Mouse (Mus musculus) spleen, adult 12 weeks (tissue): ENCODE measurements around the gene Rreb1.

Experiments used
- DNase-seq: peaks from one replicate; pipeline ENCODE4 v3.0.0; 2022; ENCODE audit warnings: low spot score

The Rreb1 gene

DNA sequence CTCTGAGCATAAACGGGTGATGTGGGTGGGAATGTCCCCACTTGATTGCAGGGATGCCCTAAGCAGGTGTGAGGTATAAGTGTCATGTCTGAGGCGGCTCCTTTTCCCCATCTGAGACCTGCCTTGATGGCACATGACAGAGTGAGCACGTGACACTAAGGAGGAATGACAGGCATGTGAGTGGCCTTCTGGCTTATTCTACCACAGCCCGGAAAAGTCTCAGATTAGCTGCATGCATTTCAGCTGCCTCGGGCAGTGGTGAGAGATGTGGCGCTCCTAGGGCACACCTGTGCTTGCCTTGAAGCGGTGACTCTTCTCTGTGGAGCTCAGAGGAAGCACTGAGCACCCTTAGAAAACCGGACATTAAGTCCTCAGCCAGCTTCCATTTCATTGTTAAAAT lies 167.2 kb downstream of the Rreb1 start:
- no peak for DNase-seq

DNA sequence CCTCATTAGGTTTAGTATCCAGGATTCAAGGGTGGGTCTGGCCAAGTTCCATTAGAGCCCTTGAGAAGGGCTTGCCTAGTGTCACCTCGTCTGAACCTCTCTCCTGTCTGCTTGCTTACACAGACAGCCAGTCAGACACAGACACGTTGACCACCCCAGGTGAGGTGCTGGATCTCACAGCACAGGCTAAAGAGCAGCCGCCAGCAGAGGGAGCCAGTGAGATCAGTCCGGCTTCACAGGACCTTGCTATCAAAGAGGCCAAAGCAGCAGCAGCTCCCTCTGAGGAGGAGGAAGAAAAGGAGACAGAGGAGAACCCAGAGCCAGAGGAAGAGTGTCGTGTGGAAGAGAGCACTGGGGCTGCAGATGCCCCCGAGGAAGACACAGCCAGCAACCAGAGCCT lies 168.5 kb downstream of the Rreb1 start:
- DNase-seq: peak; percentile 63

DNA sequence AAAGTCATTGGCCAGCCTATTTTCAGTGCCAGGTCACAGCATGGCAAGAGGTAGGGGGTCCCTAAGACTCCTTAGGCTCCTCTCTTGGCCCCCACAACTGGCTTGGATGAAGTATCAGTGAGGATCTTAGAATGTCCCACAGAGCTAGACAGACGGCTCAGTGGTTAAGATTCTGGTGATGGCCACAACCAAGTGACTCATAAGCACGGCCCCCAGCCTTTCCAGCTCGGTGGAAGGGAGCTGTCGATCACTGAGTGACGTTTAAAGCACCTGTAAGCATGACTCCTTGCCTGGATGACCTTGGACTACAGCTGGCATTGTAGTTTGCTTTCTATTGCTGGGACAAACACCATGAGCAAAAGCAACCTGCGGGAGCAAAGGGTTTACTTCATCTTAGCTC lies 174.8 kb downstream of the Rreb1 start:
- DNase-seq: no peak

DNA sequence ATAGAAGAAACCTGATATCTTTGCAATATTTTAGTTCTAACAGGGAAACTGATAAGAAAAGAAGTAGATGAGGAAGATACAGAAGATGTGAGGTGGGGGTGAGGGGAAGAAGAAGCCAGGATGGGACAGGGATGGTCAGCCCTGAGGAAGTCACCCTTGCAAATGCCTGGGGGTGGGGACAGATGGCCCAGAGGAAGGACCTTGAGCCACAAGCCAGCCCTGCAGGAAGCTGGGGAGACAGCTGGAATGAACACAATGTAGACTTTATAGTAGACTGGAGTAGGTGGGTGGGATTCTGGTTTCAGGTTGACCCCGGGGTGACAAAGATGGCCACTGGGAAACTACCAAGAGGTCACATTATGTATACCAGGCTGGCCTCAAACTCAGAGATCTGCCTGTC lies 176.1 kb downstream of the Rreb1 start:
- no peak for DNase-seq

DNA sequence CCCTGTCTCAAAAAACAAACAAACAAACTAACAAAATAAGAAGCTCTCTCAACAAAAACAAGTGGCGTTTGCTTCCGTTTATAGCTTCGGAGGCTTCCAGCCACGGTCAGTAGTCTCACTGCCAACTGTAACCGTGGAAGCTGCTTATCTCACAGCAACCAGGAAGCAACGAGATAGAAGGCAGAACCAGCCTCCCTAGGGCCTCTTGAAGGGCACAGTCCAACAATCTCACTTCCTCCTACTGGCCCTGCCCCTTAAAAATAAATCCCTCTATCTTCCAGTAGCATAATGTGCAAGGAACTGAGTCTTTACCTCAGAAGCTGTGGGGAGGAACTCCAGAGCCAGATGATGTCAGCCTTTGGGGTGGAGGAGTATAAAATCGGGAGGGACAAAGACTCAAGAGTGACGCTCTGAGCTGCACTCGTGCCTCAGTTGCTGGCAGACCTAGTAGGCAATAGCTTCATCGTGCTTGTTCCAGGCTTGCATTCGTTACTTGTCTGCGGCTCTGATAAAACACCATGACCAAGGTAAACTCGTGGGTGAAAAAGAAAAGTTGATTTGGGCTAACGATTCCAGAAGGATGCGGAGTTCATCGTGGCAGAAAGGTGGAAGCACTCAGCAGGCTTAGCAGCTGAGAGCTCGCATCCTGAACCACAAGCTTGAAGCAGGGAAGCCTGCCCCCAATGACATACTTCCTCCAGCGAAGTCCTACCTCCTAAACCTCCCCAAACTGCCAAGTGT lies 180.5 kb downstream of the Rreb1 start:
- DNase-seq: no peak

DNA sequence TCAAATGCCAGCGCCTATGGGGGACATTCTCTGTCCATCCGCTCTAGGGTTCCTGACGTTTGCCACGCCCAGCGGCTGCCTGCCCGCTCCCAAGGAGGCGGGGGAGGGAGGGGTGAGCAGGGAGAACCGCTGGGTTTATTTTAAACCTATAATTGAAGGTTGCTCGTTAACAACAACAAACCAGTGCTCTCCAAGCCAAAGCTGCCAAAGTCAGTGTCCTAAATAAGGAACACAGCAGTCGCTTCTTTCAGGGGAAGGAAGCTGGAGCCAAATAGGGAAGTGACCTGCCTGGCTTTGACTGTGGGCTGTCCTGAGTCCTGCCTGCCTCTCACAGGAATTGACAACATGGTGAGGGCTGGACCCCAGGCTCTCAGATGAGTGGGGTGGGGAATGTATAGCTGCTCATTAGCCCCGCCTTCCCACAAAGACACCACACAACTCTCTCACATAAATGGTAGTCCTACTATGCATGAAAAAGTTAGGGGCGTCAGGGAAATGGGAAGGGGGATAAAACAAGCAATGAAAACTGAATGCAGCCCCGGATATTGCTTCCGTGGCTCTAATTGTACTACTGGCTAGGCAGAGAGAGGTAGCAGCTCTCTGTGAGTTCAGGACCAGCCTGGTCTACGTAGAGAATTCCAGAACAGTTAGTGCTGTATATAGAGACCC lies 181.2 kb downstream of the Rreb1 start:
- DNase-seq: no peak

DNA sequence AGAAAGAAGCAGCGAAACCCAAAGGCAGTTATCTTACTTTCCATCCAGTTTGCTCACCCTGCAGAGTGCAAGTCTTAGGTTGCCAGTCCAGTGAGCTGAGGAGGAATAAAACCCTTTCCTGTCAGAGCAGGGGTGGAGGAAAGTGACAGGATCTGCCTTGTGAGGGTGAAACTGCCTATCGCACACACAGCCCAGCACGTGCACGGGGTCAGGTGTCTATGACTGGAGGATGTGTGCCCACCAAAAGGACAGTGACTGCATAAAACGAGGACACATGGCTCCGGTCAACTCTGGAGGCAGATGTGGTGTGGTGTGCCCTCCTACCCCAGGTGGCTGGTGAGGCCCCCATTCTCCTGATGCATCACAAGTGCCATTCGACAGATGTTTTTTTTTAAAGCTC lies 181.7 kb downstream of the Rreb1 start:
- DNase-seq: no peak

DNA sequence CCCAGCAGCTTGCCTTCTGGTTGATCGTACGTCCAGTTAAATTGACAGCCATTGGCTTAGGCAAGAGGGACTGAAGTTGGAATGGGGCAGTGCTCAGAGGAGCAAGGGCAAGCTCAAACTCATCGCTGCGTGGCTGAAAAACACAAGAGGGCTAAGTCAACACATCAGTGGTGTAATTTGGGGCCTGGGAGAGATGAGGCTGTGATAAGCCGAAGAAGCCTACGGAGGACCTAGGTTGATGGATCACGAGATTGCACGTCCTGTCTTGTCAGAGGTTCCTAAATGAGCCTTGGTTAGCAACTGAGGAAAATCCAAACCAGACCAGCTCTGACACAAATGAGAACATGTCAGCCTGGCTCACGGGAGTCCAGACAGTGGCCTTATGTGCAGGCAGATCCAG lies 184.3 kb downstream of the Rreb1 start:
- no peak for DNase-seq

DNA sequence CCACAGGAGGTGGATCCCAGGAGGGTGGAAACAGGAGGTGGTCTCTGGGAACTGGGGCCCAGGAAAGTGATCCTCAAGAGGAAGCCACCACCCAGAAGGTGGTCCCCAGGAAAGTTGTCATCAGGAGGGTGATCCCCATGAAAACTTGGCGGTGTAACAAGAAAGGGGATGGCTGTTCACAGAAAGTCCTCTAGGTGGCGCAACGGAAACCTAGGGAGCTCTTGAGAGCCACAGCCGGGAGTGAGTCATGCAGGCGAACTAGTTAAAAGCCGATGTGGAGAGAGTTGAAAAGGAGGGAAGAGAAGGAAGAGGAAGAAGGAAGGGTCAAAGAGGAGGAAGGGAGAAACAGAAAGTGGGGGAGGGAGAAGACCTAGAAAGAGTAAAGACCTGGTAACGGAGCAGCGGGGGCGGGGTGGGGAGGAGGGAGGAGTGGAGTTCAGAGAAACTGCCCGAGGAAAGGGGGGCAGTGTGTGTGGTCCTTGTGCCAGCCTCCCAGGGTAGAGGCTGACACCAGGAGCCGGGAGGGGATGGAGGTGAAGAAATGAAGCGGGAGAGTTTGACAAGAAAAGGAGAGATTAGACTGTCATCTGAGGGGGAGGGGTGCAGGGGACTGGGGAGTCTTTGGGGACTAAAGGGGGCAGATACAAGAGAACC lies 185.3 kb downstream of the Rreb1 start:
- DNase-seq: peak; percentile 60

DNA sequence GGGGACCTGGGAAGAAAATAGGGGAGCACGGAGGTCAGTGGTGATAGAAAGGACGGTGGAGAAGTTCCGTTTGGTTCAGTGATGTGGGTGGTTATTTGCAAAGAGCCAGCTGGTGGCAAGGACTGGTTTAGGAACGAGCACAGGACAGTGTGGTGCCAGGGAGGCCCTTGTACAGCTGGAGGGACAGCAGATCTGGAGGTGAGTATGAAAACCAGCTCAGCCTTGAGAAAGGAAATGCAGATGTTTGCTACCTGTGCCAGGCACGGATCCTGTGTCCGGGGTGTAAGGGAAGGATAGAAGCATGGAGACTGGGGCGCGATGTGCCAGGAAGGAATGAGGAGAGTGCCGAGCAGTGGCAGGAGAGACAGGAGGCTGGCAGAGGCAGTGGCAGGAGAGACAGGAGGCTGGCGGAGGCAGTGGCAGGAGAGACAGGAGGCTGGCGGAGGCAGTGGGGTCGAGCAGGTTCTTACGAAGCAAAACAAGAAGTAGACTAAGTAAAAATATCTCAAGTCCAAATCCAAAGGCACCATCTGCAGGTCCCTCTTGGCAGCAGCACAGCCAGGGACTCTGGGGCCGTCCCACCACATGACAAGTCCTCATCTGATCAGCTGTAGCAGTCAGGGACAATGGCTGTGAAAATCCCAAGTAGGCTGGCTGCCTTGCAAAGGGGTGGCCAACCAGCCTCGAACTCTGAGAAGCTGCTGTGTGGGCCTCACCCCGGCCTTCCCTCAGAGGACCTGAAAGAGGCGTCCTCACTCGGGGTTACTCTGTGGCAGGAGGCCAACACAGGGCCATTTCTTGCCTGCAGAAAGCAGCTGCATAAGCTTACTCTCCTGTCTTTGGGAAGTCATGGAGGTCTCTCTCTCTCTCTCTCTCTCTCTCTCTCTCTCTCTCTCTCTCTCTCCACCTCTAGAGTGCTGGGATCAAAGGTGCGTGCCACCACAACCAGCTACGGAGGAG lies 186.2 kb downstream of the Rreb1 start:
- no peak for DNase-seq

DNA sequence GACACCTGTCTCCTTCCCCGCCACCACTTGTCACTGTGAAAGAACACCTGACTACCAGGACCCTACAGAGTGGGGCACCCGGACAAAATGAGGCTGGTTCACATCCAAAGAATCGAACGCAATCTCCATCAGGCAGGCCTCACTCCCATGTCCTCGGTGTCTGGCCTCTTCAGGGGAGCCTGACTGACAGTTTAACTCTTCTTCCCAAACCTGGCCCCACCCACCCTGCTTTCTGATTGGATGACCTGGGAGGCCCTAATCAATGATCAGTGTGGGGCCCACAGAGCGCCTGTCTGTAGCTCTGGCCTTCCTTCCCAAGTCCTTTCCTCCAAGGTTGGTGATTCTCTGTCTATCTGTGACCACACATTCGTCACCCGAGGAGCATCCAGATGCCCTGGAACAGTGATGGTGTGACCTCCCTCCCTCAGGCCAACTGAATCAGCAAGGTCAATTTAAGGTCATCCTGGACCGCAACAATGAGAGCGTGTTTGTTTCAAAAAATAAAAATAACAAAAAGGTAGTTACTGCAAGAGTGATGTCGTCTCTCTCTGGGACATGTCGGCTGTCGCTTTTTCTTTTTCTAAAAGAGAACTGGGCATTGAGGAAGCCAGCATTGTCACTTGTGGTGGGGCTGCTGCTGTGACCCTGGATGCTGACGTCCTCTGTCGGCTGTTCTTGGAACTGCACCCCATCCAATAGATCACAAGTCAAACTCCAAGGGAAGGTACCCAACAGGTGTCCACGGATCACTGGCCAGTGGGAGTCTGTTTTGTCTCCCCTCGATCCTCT lies 187.1 kb downstream of the Rreb1 start:
- DNase-seq: no peak

DNA sequence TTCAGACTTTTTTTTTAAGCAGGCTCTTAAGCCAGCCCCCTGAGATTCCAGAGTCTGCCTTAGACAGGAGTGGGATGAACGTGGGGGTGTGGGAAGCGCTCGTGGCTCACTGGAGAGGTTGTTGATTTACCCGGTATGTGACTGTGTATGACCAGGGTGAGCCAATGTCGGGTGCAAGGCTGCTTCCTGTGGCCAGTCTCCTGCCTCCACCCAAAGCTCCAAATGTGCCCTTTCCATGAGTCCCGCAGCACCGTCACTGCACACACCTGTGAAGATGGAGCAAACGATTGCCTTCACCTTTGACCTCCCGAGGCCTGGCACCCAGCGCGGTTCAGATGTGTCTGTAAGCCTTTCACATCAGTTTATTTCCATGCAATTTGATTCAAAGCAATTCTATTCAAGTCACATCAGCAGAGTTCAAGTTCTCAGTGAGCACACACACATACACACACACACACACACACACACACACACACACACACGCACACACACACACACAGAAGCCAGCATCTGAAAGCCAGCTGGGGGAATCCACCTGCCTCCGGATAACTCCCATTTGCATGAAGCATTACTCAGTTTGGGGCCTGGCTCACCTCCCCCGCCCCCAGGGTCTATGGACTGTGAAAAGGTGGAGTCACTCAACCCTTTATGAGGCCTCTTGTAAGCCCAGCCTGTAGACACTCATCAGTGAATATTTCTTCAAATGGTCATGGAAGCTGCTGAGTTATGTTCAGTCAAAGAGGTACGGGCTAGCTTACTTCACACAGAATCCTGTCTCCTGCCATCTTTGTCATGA lies 188.3 kb downstream of the Rreb1 start:
- no peak for DNase-seq

DNA sequence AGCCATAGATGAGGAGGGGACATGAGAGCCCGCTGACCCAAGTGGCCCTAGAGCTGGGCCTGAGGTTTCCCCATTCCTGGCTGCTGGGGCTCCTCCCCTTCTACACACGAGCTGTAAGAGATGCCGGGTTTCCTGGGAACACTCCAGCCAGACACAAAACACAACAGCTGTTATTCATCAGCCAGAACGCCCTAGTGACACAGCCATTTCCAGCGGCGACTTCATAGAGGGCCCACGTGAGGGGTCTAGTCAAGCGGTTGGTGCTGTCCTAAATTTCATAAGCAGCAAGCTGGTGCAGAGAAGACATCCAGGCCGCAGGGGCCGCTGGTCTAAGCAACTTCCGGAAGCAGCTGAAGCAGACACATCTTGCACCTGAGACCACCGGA lies 188.8 kb downstream of the Rreb1 start:
- DNase-seq: no peak

DNA sequence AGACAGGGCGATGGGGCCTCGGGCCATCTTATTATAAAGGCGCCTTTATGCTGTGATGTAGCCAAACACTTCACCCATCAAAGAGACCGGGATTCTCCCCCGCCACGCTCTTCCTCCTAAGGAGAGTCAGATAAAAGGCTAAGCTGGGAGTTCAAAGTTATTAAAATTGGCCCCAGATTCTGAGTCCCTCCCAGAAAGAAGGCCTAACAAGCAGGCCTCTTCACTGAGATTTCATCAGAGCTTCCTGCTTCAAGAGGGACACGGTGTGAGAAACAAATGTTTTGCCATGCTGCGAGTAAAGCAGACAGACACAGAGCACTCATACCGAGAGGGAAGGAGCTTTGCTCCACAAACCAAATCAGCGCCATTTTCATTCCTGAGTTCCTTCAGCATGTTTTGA lies 189.4 kb downstream of the Rreb1 start:
- no peak for DNase-seq

DNA sequence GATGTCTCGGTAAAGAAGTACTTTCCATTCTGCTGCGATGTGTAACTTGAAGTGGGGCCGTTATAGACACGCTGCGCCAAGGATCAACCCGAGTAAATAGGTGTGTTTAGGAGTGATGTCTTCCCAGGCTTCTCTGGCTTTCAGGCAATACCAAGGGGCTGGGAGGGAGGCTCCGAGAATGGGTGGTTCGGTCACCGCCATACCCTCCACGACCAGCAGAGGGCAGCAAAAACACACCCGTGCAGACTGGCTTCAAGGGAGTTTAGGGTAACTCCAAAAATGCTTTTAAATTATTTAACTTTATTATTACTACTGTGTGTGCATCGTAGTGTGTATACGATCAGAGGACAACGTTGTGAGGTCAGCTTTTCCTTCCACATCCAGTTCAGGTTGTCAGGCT lies 191.1 kb downstream of the Rreb1 start:
- peak; percentile 76 for DNase-seq

DNA sequence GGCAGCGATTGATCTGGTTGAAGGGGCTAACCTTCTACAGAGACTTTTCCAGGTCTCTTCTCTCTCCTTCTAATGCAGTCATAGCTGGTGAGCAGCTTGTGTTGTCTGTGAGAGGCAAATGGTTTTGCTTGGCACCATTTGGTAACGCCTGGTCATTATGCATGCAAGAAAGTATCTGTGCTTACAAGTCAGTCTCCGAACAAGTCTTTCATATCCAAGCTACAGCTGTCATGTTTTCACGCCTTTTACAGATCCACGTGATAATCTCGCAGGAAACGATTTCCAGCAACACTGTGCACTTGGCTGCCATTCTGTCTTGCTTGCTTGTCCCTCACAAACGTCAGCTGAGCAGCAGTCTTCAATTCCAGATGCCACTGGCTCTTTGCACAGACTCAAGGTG lies 191.8 kb downstream of the Rreb1 start:
- DNase-seq: no peak

DNA sequence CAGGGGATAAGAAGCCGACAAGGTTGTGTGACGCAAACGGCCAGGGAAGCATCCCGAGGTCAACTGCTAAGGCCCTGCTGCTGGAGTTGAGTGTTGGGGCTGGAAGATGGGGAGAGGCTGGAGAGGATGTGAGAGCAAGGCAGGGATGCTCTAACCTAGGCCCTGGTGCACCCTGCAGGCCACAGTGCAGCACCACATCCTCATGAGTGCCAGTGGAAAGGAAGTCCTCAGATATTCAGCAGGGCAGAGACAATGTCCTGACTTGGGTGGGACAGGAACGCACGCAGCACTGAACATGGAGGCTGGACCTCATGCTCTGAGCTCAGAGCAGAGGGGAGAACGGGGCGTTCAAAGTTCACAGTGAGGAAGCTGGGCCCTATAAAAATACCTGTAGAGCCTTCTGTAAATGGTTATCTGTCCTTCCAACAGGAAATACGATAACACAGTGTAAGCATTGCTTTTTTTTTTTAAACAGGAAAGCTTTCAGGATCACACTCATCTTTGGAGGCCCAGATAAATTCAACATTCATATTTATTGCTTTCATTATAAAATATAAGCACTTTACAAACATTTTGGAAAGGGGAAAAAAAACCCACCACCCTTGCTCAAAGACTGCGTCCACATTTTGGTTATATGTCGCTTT lies 192.8 kb downstream of the Rreb1 start:
- DNase-seq: no peak

DNA sequence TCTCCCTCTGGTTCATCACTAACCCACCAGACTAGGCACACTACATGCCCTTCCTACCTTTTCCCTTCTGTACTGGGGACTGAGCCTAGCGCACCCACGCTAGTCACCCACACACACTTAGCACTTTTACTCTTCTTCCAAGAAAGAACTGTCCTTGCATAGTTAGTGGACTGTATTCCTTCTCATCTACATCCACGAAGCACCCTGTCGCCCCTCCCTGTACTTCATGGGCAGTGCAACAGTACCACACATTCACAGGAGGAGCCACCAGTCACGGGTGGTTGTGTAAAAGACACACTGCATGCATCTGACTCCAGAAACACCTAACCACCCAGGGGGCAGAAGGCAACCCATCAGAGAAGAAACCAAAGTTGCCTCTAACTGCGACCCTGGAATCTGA lies 195.8 kb downstream of the Rreb1 start:
- no peak for DNase-seq

DNA sequence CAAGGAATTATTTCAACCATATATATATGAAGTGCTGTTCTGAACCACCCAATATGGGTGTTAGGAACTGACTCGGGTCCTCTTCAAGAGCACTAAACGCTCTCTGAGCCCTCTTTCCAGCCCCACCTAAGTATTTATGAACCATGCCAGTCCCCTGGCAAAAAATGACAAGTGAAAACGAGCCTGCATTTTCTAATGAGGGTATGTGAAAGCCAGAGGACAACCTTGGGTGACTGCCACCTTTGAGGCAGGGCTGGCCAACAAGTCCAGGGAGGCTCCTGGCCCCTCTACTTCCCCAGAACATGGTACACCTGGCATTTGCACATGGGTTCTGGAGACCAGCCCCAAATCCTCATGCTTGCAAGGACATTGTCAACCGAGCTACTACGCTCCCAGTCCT lies 196.5 kb downstream of the Rreb1 start:
- DNase-seq: no peak

DNA sequence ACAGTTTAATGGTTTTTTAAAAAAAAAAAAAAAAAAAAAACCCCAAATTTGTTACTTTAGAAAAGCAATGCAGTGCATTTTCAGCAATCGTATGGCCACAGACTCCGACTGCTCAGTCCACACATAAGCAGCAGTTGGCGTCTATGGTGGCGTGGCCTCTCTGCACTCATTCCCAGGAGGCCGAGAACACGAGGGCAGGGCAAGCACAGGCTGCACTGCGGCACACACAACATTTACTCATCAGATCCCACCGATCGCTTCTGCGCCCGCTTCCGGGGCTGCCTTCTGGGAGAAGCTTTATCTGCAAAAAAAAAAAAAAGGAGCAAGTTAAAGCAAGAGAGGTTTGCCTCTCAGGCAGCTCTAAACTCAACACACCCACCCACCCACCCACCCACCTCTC lies 201.3 kb downstream of the Rreb1 start:
- no peak for DNase-seq
